Mouse (Mus musculus) gastrocnemius, adult 8-10 months (tissue): Measurements from ENCODE around the gene Grm1. TPM values are rescaled to one million over a fixed set of nuclear protein-coding genes. Genes with fewer than 3 reads are reported as not detected.

Experiments
- DNase-seq, 2 experiments: peaks; one replicate each; pipeline ENCODE4 v3.0.0; 2022; ENCODE audit warnings: low spot score in 2 of 2
- total RNA-seq, 4 experiments: library from RNA; stranded (reverse); gene quantifications; 2 replicates each; pipeline ENCODE4 v1.2.4; 2022

Gene Grm1
- total RNA-seq, 4 experiments from 2014 or later: 0.04 to 0.38 (median 0.19) TPM

DNA sequence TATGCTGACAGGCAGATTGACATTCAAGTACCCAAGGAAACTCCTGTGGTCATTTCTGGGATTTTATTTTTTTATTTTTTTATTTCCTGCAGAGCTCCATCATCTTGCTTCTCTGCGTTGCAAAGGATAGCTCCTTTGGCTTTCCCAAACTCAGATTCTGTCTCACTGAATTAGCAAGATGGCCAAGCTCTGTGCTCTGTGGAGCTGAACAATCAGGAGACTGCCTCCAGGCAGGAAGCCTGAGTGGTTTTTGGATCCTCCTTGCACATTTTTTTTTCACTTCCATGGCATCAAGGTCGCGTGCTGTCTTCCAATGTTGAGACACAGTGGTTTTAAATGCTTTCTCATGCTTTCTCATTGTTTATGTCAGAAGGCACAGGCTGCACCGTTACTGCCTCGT is 347.6 kb downstream of the Grm1 start:
- no peak for DNase-seq

DNA sequence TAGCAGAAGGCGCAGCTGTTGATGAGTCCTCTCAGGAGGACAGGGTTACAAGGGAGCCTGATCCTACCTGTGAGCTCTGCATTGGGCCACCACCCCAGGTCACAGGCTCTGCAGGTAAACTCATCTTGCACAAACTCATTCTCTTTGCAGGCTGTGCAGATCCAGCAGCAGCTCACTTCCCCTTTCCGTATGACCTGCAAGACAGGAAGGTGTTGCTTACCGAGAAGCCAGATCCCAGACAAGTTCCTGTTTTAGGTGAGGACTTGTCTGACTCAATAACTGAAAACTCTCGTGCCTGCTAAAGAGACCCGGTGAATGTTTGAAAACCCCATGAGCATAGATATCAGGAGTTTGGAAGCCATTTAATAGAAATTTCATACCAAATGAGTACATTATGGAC is 349.1 kb downstream of the Grm1 start:
- DNase-seq: no peak

DNA sequence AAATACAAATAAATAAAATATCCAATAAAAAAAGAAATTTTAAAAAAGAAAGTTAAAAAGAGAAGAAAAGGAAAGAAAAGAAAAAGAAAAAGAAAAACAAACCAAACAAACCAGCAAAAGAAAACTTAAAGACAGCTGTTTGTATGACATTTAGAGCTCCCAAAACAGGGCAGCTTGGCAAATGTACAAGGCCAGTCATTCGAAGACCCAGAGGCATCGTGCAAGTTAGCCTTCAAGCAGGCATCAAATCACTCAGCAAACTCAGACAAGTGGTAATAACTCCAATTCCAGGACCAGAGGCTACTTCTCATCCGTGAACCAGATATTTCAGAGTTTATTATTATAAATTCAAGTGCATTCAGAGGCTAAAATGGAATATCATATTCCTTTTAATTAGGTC is 355.7 kb downstream of the Grm1 start:
- no peak for DNase-seq

DNA sequence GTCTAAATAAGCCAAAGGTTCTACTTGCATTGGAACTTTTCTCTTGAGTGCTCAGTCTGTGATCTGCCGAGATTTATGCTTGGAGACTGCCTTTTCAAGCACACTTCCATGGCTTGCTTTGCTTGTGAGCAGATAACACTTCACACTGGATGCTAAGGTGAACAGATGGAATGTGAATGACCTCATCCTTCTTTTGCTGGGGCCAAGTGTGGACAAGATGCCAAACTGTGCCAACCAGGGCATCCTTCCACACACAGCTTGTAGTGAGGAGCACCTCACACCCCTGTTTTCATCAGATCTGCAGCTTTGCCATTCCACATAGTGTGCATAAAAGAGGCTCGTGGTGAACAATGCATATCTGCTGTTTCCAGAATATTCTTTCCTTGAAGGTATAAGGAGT is 371.3 kb downstream of the Grm1 start:
- DNase-seq: no peak

DNA sequence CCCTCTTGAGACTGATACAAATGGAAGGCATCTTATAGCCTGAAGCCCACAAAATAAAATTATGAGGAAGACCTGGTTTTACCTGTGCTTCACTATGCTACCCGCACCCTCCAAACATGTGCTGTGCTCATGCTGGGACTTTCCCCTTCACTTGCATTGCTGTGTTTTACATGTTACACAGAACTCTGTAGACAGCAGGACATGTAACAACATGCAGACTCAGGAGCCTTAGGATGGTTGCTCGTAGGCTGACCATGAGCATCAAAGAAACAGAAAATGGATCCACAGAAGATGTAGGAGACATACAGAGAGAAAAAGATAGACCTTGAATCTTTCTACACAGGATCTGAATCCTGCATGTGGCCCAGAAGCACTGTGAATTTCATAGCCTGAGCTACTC is 371.8 kb downstream of the Grm1 start:
- no peak for DNase-seq

DNA sequence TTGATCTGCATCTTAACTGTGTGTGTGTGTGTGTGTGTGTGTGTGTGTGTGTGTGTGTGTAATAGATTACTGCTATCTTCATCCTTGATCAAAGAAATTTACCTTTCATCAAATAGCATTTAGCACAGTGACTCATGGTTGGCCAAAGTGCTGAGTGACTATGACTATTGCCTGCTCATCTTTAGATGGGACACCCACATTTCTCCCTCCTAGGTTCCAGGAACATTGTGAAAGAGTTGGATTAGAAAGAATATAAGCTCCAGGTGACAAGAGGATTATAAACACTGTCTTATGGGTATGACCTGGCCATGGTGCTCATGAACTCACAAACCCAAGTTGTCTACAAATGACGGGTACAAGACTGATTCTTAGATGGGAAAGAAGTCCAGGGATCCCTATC is 374.1 kb downstream of the Grm1 start:
- DNase-seq: no peak

DNA sequence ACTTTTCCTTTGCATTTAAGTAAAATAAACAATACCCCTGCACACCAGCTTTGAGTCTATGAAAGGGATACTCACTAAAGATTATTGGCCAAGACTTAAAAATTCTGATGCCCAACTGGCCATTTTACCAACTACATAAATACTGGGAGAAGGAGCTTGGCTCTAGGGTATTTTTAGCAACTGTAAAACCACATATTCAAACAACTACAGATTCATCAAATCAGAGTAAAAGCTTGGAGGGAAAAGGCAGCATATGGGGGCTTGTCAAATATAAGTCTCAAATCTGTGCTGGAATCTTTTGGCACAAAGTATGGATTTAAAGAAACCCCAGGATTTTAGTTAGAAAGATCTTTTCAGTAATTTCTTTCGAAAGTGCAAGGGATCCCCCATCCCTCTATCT is 380.8 kb downstream of the Grm1 start:
- no peak for DNase-seq

DNA sequence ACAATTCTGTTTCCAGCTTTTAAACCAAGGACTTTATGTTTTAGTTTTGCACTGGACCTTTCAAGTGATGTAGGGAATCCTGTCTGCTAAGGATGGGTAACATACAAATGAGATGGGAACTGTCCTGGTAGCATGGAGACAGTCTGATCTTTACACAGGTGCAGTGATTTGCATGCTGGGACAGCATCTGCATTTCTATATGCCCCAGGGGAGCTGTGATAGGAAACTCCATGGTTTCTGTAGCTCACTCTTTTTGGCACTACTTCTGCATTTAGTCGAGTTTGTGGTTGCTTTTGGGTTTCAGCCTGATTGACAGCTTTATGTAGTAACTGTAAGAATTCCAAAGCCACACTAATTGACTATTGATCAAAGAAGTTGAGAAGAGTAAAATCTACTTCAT is 381.3 kb downstream of the Grm1 start:
- DNase-seq: no peak

DNA sequence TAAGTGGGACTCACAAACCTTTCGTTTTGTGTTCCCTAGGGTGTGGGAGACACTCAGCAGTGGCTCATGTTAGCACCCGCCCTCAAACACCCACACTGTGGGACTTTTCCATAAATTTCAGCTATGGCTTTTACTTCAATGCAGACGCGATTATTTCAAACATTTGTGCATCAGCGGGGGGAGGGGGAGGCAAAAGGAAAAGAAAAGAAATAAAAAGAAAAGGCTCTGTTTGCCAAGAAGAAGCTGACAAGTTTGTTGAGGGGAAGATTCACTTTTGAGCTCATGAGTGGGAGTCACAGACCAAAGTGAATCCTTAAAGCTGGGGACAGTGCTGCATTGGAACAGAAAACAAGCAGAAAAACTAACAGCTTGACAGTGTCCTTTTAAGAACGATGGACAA is 384.7 kb downstream of the Grm1 start:
- DNase-seq: no peak

DNA sequence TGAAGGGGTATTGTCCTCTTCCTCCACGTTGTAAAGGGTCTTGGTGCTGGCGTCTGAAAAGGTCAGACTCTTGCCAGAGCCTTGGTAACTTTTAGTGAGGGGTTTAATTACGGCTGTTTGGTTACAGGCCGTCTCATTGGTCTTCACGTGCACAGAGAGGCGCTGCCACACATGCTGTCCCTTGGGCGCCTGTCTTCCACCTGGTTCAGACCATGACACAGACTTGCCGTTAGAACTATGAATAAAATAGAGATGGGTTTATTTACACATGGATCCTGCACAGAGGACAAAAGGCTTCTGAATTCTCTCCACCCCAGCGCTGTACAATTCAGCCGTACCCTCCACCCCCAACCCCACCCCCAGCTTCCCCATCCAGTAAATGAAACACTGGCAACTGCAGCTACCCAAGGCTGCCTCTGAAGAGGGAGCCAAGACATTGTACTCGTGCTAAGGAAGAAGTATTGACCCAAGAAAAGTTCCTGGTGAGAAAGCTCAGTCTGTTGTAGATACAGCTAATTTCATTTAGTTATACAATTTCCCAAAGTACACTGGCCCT is 392.4 kb downstream of the Grm1 start:
- DNase-seq: no peak

DNA sequence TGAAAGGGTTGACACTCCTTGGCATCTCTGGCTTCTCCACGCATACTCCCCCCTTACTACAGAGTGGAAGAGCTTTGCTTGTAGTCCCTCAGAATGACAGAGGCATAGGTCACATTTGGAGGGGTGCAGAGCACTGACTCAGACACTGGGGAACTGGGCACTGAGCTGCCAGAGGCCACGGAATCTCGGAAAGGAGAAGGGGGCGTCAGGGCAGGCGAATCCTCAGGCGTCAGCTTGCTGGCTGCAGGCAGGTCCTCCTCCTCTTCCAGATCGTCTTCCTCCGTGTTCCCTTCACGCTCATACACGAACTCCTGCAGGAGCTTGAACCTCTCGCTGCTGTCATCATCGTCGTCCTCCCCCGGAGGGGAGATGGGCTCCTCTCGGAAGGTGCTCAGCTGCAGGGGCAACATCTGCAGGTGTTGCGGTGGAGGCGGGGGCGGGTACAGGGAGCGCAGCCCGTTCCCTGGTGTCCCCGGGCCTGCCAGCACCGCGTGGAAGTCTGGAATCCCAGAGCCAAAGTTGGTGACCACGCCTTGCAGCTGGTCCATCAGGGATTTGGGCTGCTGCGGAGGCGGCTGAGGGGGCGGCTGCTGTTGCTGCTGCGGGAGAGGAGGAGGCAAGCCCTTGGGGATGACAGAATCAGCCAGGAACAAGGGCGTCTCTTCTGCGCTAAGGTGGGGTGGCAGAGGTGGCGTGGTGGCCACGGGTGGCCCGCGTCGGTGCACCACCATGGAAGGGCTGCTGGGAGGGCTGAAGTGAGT is 393.1 kb downstream of the Grm1 start:
- DNase-seq: no peak

DNA sequence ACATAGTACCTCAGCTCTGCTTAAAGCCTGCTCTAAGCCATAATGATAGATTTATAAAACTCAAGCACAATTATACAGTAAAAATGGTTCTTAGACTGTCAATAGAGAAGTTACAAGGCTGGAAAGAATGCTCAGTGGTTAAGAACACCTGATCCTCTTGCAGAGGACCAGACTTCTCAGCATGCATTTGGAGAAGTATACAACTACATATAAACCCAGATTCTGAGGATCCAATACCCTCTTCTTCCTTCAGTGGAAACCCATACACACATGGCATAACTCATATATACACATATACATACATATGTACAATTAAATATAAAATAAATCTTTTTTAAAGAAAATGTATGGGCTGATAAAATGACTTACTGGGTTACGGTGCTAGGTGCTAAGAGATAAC is 401.1 kb downstream of the Grm1 start, which contains the start of gene Gm10944:
Gene Gm10944 (plus strand): TSS at position 301 of the 400 bp plus-strand sequence.
- no peak for DNase-seq

DNA sequence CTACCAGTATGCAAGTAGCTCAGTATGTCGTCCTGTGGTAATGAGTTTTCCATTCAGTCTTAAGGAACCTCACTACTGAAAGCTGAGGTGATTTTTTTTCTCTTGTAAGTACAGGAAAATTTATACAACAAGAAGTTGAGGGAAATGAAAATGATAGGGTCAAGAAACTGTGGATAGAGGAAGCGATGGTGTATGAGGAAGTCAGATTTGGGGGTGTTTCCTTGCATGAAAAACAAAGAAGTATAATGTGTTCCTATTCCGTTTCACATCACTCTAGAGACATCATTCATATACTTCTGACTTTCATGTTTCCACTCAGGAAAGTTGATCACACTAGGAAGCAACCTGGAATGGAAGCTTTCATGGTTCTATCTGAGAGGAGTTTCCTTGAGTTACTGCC is 422.2 kb downstream of the Grm1 start:
- no peak for DNase-seq

DNA sequence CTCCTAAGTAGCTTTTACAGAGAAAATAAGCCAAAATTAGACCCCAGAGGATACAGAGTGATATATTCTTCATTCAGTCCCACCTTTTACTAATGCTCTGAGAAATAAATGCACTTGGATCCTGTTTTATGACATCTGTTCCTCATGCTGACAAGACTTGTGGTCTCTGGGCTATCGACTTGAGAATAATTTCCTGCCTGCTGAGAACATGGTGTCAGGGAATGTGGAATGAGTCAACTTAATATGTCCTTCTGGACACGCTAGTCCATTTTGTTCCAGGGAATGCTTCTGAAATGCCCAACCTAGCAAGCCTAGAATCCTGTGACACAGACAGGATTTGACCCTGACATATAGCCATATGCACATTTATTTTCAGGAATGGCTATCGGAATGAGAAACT is 423.0 kb downstream of the Grm1 start:
- DNase-seq: no peak

DNA sequence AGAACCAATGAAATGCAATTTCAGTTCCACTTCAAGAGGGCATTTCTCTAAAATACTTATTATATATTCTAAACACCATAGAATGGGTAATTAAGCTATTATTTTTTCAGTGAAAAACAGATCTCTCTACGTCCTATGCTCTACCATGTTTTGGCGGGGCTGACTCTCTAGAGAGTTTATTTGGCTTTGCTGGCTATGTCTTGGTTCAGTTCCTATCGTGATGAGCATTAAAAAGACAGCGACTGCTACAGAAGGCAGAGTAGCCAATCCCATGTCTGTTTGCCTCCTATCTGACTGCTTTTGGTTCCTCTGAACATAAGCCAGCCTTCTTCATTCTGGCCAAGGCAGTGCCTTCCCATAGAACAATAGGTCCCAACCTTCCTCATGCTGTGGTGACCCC is 425.5 kb downstream of the Grm1 start:
- DNase-seq: no peak

DNA sequence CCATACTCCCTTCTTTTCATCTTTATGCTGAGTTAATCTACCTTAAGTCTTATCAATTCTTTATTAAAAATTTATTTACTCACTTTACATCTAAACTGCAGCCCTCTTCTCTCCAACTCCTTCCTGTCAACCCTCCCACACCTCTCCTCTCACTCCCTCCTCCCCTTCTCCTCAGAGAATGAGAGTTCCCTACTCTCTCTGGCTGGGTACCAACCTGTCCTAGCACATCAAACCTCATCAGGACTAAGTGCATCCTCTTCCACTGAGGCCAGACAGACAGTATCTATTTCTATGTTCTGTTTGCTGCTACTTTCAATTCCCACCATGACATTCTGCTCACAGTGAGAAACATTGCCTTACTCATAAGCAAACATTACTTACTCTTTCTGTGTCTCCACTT is 426.2 kb downstream of the Grm1 start:
- no peak for DNase-seq

Other genes starting within 250 kb of the Grm1 start
- gene Shprh, start 67.1 kb upstream of the Grm1 start, total RNA-seq: 1 to 10 TPM; 6.7 to 9.5 (median 7.9) TPM
- 10 to 100 TPM; 13.6 to 19.0 (median 17.1) TPM for gene Fbxo30, start 199.0 kb upstream of the Grm1 start, total RNA-seq